Mouse (Mus musculus) MEL (cell line): Measurements from ENCODE around the gene Olfr877. TPM values are rescaled to one million over a fixed set of nuclear protein-coding genes. Genes with fewer than 3 reads are reported as not detected.

Source experiments
- DNase-seq: peaks from one replicate; pipeline ENCODE4 v3.0.0; 2011; ENCODE audit warnings: low read depth, low spot score
- H3K27ac ChIP-seq: 2 replicates; pipeline ENCODE4 v1.5.1; 2012; ENCODE audit warnings: low read depth, mild to moderate bottlenecking, control low read depth, low read length, moderate library complexity; ENCODE audit not compliant: control insufficient read depth
- H3K27me3 ChIP-seq, 2 experiments: fragments of 150-350 bp in 1 of 2; sonication (generic) in 1 of 2; 2 replicates each; pipeline ENCODE4 v1.6.1; 2012; ENCODE audit warnings: low read length in 2 of 2, mild to moderate bottlenecking in 2 of 2, improper control_type of control experiment in 1 of 2, moderate library complexity in 1 of 2; ENCODE audit not compliant: insufficient read depth in 2 of 2, control insufficient read depth in 1 of 2
- H3K36me3 ChIP-seq, 2 experiments: 2 replicates each; pipeline ENCODE4 v1.6.1; 2012 to 2014; ENCODE audit warnings: low read length in 2 of 2, improper control_type of control experiment in 1 of 2, inconsistent platforms in 1 of 2, mild to moderate bottlenecking in 1 of 2; ENCODE audit not compliant: insufficient read depth in 2 of 2, control insufficient read depth in 1 of 2
- H3K4me1 ChIP-seq, 2 experiments: fragments of 150-350 bp in 1 of 2; sonication (generic) in 1 of 2; 2 replicates each; pipeline ENCODE4 v1.6.1; 2012; ENCODE audit warnings: low read length in 2 of 2, improper control_type of control experiment in 1 of 2, mild to moderate bottlenecking in 1 of 2; ENCODE audit not compliant: insufficient read depth in 2 of 2, control insufficient read depth in 1 of 2
- H3K4me3 ChIP-seq, 2 experiments: fragments of 150-350 bp in 1 of 2; sonication (generic) in 1 of 2; 2 replicates each; pipeline ENCODE4 v1.5.1; 2012; ENCODE audit warnings: low read depth in 2 of 2, low read length in 2 of 2, mild to moderate bottlenecking in 2 of 2, moderate library complexity in 2 of 2, control low read depth in 1 of 2, improper control_type of control experiment in 1 of 2; ENCODE audit not compliant: control insufficient read depth in 1 of 2, insufficient read depth in 1 of 2
- H3K79me2 ChIP-seq: 2 replicates; pipeline ENCODE4 v1.6.1; 2012; ENCODE audit warnings: mild to moderate bottlenecking, low read length, moderate library complexity; ENCODE audit not compliant: control insufficient read depth, poor library complexity, insufficient read depth
- H3K9ac ChIP-seq: 2 replicates; pipeline ENCODE4 v1.6.1; 2012; ENCODE audit warnings: low read depth, mild to moderate bottlenecking, control low read depth, low read length, moderate library complexity; ENCODE audit not compliant: control insufficient read depth, poor library complexity, severe bottlenecking
- H3K9me3 ChIP-seq: fragments of 150-350 bp; sonication (generic); replicated peaks from 2 replicates; pipeline ENCODE4 v1.6.1; 2012; ENCODE audit warnings: mild to moderate bottlenecking, low read length, improper control_type of control experiment, moderate library complexity; ENCODE audit not compliant: insufficient read depth
- CHD2 ChIP-seq: IDR thresholded peaks from 2 replicates; pipeline ENCODE4 v1.6.1; 2011; ENCODE audit warnings: low read length, improper control_type of control experiment
- ELF1 ChIP-seq: IDR thresholded peaks from 2 replicates; pipeline ENCODE4 v1.6.1; 2014; ENCODE audit warnings: low read depth, mild to moderate bottlenecking, inconsistent platforms, low read length, improper control_type of control experiment, moderate library complexity
- GABPA ChIP-seq: IDR thresholded peaks from 2 replicates; pipeline ENCODE4 v1.6.1; 2012; ENCODE audit warnings: low read depth, mild to moderate bottlenecking, inconsistent platforms, low read length, improper control_type of control experiment, moderate library complexity
- MAFK ChIP-seq: IDR thresholded peaks from 2 replicates; pipeline ENCODE4 v1.6.1; 2011; ENCODE audit warnings: low read depth, mild to moderate bottlenecking, low read length, improper control_type of control experiment, borderline replicate concordance
- MEF2A ChIP-seq: IDR thresholded peaks from 2 replicates; pipeline ENCODE4 v1.6.1; 2014; ENCODE audit warnings: low read depth, mild to moderate bottlenecking, inconsistent platforms, low read length, improper control_type of control experiment; ENCODE audit not compliant: poor library complexity, insufficient replicate concordance, severe bottlenecking; ENCODE audit errors: extremely low read depth
- MXI1 ChIP-seq: IDR thresholded peaks from 2 replicates; pipeline ENCODE4 v1.6.1; 2011; ENCODE audit warnings: mild to moderate bottlenecking, low read depth, low read length, improper control_type of control experiment
- MYB ChIP-seq: IDR thresholded peaks from 2 replicates; pipeline ENCODE4 v1.6.1; 2011; ENCODE audit warnings: mild to moderate bottlenecking, low read depth, low read length, improper control_type of control experiment
- NELFE ChIP-seq: IDR thresholded peaks from 2 replicates; pipeline ENCODE4 v1.6.1; 2011; ENCODE audit warnings: low read depth, low read length, improper control_type of control experiment
- POLR2AphosphoS2 ChIP-seq: IDR thresholded peaks from 2 replicates; pipeline ENCODE4 v1.6.1; 2011; ENCODE audit warnings: low read length, improper control_type of control experiment
- POLR2AphosphoS5 ChIP-seq: IDR thresholded peaks from 2 replicates; pipeline ENCODE4 v1.6.1; 2012; ENCODE audit warnings: low read depth, borderline replicate concordance, mild to moderate bottlenecking, inconsistent platforms, low read length, moderate library complexity, mixed read lengths
- RCOR1 ChIP-seq: IDR thresholded peaks from 2 replicates; pipeline ENCODE4 v1.6.1; 2012; ENCODE audit warnings: low read depth, mild to moderate bottlenecking, inconsistent platforms, low read length, improper control_type of control experiment
- polyA plus RNA-seq, 2 experiments: library from polyadenylated mRNA; stranded (reverse) in 1 of 2; unstranded in 1 of 2; fragments of >175 nt in 1 of 2; fragments of >200 nt in 1 of 2; gene quantifications; 2 replicates each; pipeline versions ENCODE4 v1.2.1 to v1.2.4; 2012; ENCODE audit warnings: low replicate concordance in 2 of 2, low read depth in 1 of 2; ENCODE audit not compliant: insufficient read length in 2 of 2, insufficient read depth in 1 of 2, missing spikeins in 1 of 2
- total RNA-seq: library from RNA; depleted of rRNA; stranded (reverse); fragments of 300-350 nt; gene quantifications from 2 replicates; pipeline ENCODE4 v1.2.3, GENCODE M21; 2012

Gene Olfr877
- total and polyA plus RNA-seq, 3 experiments = not detected

GRCm38 (mm10) chr9:37871097-37871496, 17.0 kb downstream of the Olfr877 start:
- Histone ChIP-seq H3K9me3 (no peaks in the 10 kb centered on the region), H3K79me2 (no peaks in the 10 kb centered on the region), H3K36me3 (no peaks in the 10 kb centered on the region)
- TF ChIP-seq NELFE (no peak), MXI1 (no peak), CHD2 (no peak), POLR2AphosphoS2 (no peak), ELF1 (no peak), MYB (no peak), RCOR1 (no peak), POLR2AphosphoS5 (no peak), GABPA (no peak)
- TF ChIP-seq, all 39 proteins: peak for 0
- H3K4me3 ChIP-seq = no peak overlapping the region
- no peaks in the 10 kb centered on the region for H3K27me3 ChIP-seq
- no peak overlapping the region for H3K9ac ChIP-seq
- no peaks in the 10 kb centered on the region for H3K4me1 ChIP-seq
- DNase-seq = no peak
- no peak overlapping the region for H3K27ac ChIP-seq

GRCm38 (mm10) chr9:37871536-37871935, 17.5 kb downstream of the Olfr877 start:
- no peak overlapping the region for H3K4me3 ChIP-seq
- H3K4me1 ChIP-seq = no peaks in the 10 kb centered on the region
- H3K9me3 ChIP-seq = no peaks in the 10 kb centered on the region
- no peak for DNase-seq
- TF ChIP-seq MAFK = no peak
- H3K9ac ChIP-seq = no peak overlapping the region
- H3K79me2 ChIP-seq = no peaks in the 10 kb centered on the region
- H3K36me3 ChIP-seq = no peaks in the 10 kb centered on the region
- H3K27me3 ChIP-seq = no peaks in the 10 kb centered on the region
- H3K27ac ChIP-seq = no peak overlapping the region

DNA sequence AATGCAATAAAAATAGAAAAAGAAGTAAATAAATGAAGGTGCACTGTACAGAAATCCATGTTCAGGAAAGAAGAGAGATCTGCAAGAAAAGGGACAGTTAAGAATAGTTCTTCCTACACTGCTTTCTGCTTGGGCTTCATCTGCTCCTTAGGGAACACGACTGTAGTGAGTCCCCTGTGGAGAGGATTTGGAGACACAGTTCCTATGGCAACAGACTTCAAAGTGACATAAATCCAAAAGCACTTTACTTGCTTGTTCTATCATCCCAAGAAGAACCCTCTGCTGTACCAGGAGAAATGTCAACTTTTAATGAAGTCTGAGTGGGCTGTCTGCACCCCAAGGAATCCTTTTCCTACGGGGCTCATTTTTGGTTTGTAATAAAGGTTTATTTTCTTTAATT, 36.9 kb downstream of the Olfr877 start:
- Histone ChIP-seq H3K4me1 (no peaks in the 10 kb centered on the region), H3K9me3 (no peaks in the 10 kb centered on the region), H3K36me3 (no peaks in the 10 kb centered on the region), H3K27me3 (no peaks in the 10 kb centered on the region), H3K27ac (no peak overlapping the region), H3K79me2 (no peaks in the 10 kb centered on the region), H3K4me3 (no peak overlapping the region), H3K9ac (no peak overlapping the region)
- no peak for DNase-seq
- no peak for TF ChIP-seq MEF2A
